Mouse (Mus musculus) hindbrain, postnatal 0 days (tissue): ENCODE results near the gene Borcs7. TPM values are rescaled to one million over a fixed set of nuclear protein-coding genes. Genes with fewer than 3 reads are reported as not detected.

Source experiments
- ATAC-seq: fragments of 200-750 bp; cut with Nextera tagmentation; 2 replicates; pipeline ENCODE4 v1.8.0; 2017; ENCODE audit warnings: mild to moderate bottlenecking, moderate TSS enrichment, moderate library complexity
- DNase-seq: peaks from one replicate; pipeline ENCODE4 v3.0.0-alpha.2; 2015; ENCODE audit warnings: low spot score
- H3K27ac ChIP-seq: fragments of 300-500 bp; sonication (generic); 2 replicates; pipeline ENCODE4 v1.5.1; 2014; ENCODE audit warnings: mild to moderate bottlenecking
- H3K27me3 ChIP-seq: fragments of 300-500 bp; sonication (generic); 2 replicates; pipeline ENCODE4 v1.6.1; 2014; ENCODE audit warnings: low read length, mixed read lengths; ENCODE audit not compliant: insufficient read depth
- H3K36me3 ChIP-seq: fragments of 300-500 bp; sonication (generic); 2 replicates; pipeline ENCODE4 v1.6.1; 2014; ENCODE audit warnings: low read length, mixed read lengths; ENCODE audit not compliant: insufficient read depth
- H3K4me1 ChIP-seq: fragments of 300-500 bp; sonication (generic); 2 replicates; pipeline ENCODE4 v1.6.1; 2014; ENCODE audit warnings: antibody characterized with exemption, low read length, mixed read lengths; ENCODE audit not compliant: insufficient read depth
- H3K4me2 ChIP-seq: fragments of 300-500 bp; sonication (generic); 2 replicates; pipeline ENCODE4 v1.6.1; 2014; ENCODE audit warnings: low read depth, mild to moderate bottlenecking, low read length, moderate library complexity, mixed read lengths
- H3K4me3 ChIP-seq: fragments of 300-500 bp; sonication (generic); 2 replicates; pipeline ENCODE4 v1.5.1; 2014; ENCODE audit warnings: low read length
- H3K9ac ChIP-seq: fragments of 300-500 bp; sonication (generic); replicated peaks from 2 replicates; pipeline ENCODE4 v1.6.1; 2014; ENCODE audit warnings: mild to moderate bottlenecking, low read length, moderate library complexity, mixed read lengths
- H3K9me3 ChIP-seq: fragments of 300-500 bp; sonication (generic); 2 replicates; pipeline ENCODE4 v1.6.1; 2016; ENCODE audit warnings: low read length, mixed read lengths
- CTCF ChIP-seq: IDR thresholded peaks from 2 replicates; pipeline ENCODE4 v1.5.1; 2016; ENCODE audit warnings: antibody characterized with exemption, control low read depth, low read depth
- WGBS: fragments of 180-500 bp; shearing (Covaris S2); extraction: QIAGEN DNeasy Blood & Tissue Kit; methylation state at CpG from one replicate; pipeline ENCODE4 v1.1.7; 2014; 5-methylcytosine and 5-hydroxymethylcytosine counted together
- polyA plus RNA-seq: library from polyadenylated mRNA; unstranded; fragments of >200 nt; fragmentation: Nextera tagmentation; extraction: Ambion mirVana; gene quantifications from 2 replicates; pipeline ENCODE4 v1.2.1, GENCODE M21; 2015
- total RNA-seq: library from RNA; depleted of rRNA; stranded (reverse); fragments of >200 nt; gene quantifications from 2 replicates; pipeline ENCODE4 v1.2.3, GENCODE M21; 2014

Borcs7 gene
- total and polyA plus RNA-seq, 2 experiments from 2014 or later: 11.2 to 37.1 TPM

GRCm38 (mm10) chr19:46707296-46708151 is 17.8 kb downstream of the Borcs7 start, which contains the start of gene As3mt:
As3mt (plus strand) TSS chr19:46707458.
- peak within 1 kb of the TSS; percentile 52 for H3K4me2 ChIP-seq
- ATAC-seq (peak; percentile 82), DNase-seq (peak; percentile 67)
- TF ChIP-seq CTCF: no peak
- H3K4me3 ChIP-seq: peak within 1 kb of the TSS; percentile 31
- no peaks in the 10 kb centered on the region for H3K27me3 ChIP-seq
- WGBS: 11% methylated on average over 31 of the region's 31 CpGs
- no peaks in the 10 kb centered on the region for H3K36me3 ChIP-seq
- 0 out of 2 replicates have a peak, but pooled peaks cover 7% of the 10 kb centered on the region for H3K4me1 ChIP-seq
- H3K9me3 ChIP-seq: no peaks in the 10 kb centered on the region
- H3K27ac ChIP-seq: 0 out of 2 replicates have a peak within 1 kb of the TSS, but pooled peaks have one; percentile 34
- H3K9ac ChIP-seq: peak within 1 kb of the TSS; percentile 39

GRCm38 (mm10) chr19:46710614-46711013 is 20.9 kb downstream of the Borcs7 start:
- Histone ChIP-seq H3K27me3 (no peaks in the 10 kb centered on the region), H3K36me3 (no peaks in the 10 kb centered on the region), H3K9ac (no peak overlapping the region), H3K4me3 (no peak overlapping the region), H3K4me2 (no peak overlapping the region), H3K27ac (no peak overlapping the region), H3K4me1 (0 out of 2 replicates have a peak, but pooled peaks cover 7% of the 10 kb centered on the region), H3K9me3 (no peaks in the 10 kb centered on the region)
- ATAC-seq (no peak), DNase-seq (no peak)
- 89% methylated on average over 4 of the region's 4 CpGs for WGBS
- TF ChIP-seq CTCF: no peak

- no peaks in the 10 kb centered on the region for H3K4me1 ChIP-seq
- TF ChIP-seq CTCF: no peak
- 91% methylated on average over 8 of the region's 8 CpGs for WGBS
Observed at GRCm38 (mm10) chr19:46714234-46714633, 24.5 kb downstream of the Borcs7 start.

GRCm38 (mm10) chr19:46715016-46715415 is 25.3 kb downstream of the Borcs7 start:
- no peaks in the 10 kb centered on the region for H3K9me3 ChIP-seq
- 90% methylated on average over 8 of the region's 8 CpGs for WGBS
- no peak overlapping the region for H3K9ac ChIP-seq
- H3K36me3 ChIP-seq: 0 out of 2 replicates have a peak, but pooled peaks cover 7% of the 10 kb centered on the region
- H3K27ac ChIP-seq: no peak overlapping the region
- ATAC-seq (no peak), DNase-seq (no peak)
- no peaks in the 10 kb centered on the region for H3K27me3 ChIP-seq
- no peaks in the 10 kb centered on the region for H3K4me1 ChIP-seq
- no peak overlapping the region for H3K4me3 ChIP-seq
- no peak overlapping the region for H3K4me2 ChIP-seq
- TF ChIP-seq CTCF: no peak

More at GRCm38 (mm10) chr19:46714234-46714633, 24.5 kb downstream of the Borcs7 start:
- H3K27ac ChIP-seq: no peak overlapping the region
- no peaks in the 10 kb centered on the region for H3K27me3 ChIP-seq
- H3K9me3 ChIP-seq: no peaks in the 10 kb centered on the region
- H3K4me2 ChIP-seq: no peak overlapping the region
- H3K9ac ChIP-seq: no peak overlapping the region
- no peak overlapping the region for H3K4me3 ChIP-seq
- H3K36me3 ChIP-seq: 0 out of 2 replicates have a peak, but pooled peaks cover 3% of the 10 kb centered on the region
- no peak for ATAC-seq
- no peak for DNase-seq

- H3K4me3 ChIP-seq: no peak overlapping the region
- H3K27ac ChIP-seq: no peak overlapping the region
- H3K4me2 ChIP-seq: no peak overlapping the region
- DNase-seq (no peak), ATAC-seq (no peak)
- no peaks in the 10 kb centered on the region for H3K9me3 ChIP-seq
- H3K27me3 ChIP-seq: no peaks in the 10 kb centered on the region
- 94% methylated on average over 4 of the region's 4 CpGs for WGBS
- H3K36me3 ChIP-seq: 0 out of 2 replicates have a peak, but pooled peaks cover 8% of the 10 kb centered on the region
- no peak for TF ChIP-seq CTCF
- H3K4me1 ChIP-seq: no peaks in the 10 kb centered on the region
- H3K9ac ChIP-seq: no peak overlapping the region
Observed at GRCm38 (mm10) chr19:46718150-46718549, 28.4 kb downstream of the Borcs7 start.

GRCm38 (mm10) chr19:46724411-46724810 is 34.7 kb downstream of the Borcs7 start:
- ATAC-seq: no peak
- H3K4me2 ChIP-seq: no peak overlapping the region
- TF ChIP-seq CTCF: no peak
- H3K4me1 ChIP-seq: no peaks in the 10 kb centered on the region
- WGBS: 69% methylated on average over 11 of the region's 11 CpGs
- no peak for DNase-seq
- H3K27me3 ChIP-seq: no peaks in the 10 kb centered on the region
- H3K9me3 ChIP-seq: no peaks in the 10 kb centered on the region
- H3K9ac ChIP-seq: no peak overlapping the region
- H3K4me3 ChIP-seq: no peak overlapping the region
- H3K36me3 ChIP-seq: 0 out of 2 replicates have a peak, but pooled peaks cover 5% of the 10 kb centered on the region
- H3K27ac ChIP-seq: no peak overlapping the region

- TF ChIP-seq CTCF: no peak
- Histone ChIP-seq H3K4me3 (no peak overlapping the region), H3K9ac (no peak overlapping the region), H3K36me3 (no peaks in the 10 kb centered on the region), H3K4me1 (no peaks in the 10 kb centered on the region), H3K4me2 (no peak overlapping the region), H3K27ac (no peak overlapping the region), H3K9me3 (no peaks in the 10 kb centered on the region), H3K27me3 (no peaks in the 10 kb centered on the region)
- ATAC-seq (no peak), DNase-seq (no peak)
- whole genome bisulfite sequencing: 97% methylated on average over 8 of the region's 8 CpGs
Observed at GRCm38 (mm10) chr19:46726142-46726541, 36.4 kb downstream of the Borcs7 start.
